Mouse (Mus musculus): ENCODE measurements around the gene Boc.

DNA sequence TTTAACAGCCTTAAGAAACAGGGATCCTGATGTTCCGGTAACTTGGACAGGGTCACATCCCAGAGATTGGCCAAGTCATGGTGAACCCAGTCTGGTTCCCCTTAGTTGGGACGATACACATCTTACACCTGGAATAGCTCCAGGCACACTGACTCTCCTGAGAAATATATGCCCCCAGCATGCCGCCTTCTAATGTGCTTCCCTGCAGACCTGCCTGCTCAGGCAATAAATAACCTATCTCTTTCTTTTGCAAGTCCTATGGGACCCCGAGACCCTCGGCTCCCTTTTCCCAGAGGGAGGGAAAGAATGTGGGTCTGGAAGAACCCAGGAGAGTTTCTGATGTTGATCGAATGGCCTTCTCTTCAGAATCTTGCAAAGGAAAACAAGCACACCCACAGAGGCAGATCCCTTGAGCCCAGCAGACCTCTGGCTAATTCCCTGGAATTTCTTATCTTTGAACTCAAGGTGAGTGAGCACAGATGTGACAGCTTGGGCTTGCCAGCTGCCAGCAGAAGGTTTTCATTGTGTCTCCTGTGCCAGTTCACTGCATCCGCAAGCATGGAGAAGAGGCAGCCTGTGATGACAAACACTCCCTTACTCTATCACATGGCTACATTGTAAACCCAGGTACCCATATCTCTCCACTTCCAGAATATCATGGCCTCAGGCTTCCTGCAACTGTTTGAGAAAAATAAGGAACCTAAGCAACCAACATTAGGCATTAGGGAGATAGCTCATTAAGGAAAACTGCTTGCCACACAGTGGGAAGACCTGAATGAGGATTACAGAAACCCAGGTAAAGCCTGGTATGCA lies 8.6 kb downstream of the Boc start:
- TF ChIP-seq CTCF (IDR thresholded peaks at IDR 0.05; ENCODE audit: low read depth, low read length) (no peak), POLR2A (IDR thresholded peaks at IDR 0.05; ENCODE audit: insufficient read depth, low read length) (no peak), EP300 (IDR thresholded peaks at IDR 0.05; ENCODE audit: insufficient read depth, low read depth, low read length) (no peak)

All from ES-Bruce4 (cell line).